Mouse (Mus musculus): ENCODE measurements around the gene Pcnx.

- TF ChIP-seq CTCF (IDR thresholded peaks at IDR 0.05; ENCODE audit: extremely low read depth, insufficient read depth, low read length) (no peak), POLR2A (IDR thresholded peaks at IDR 0.05; ENCODE audit: extremely low read depth, insufficient read depth, low read length) (no peak)
Observed at GRCm38 (mm10) chr12:81849629-81850028, 10.2 kb upstream of the Pcnx start.
